Mouse (Mus musculus): Measurements from ENCODE around the gene Tnr.
"Not testable (repeated sequence)": the region's sequence is repeated elsewhere in the genome, so short reads cannot be mapped to it uniquely, and the experiment has no call there.

The Tnr gene

GRCm38 (mm10) chr1:159888611-159889010, 365.0 kb downstream of the Tnr start:
- no peak for DNase-seq

- DNase-seq: no peak
These were observed 365.6 kb downstream of the Tnr start for GRCm38 (mm10) chr1:159889012-159889765.

- DNase-seq: no peak
These were observed 367.0 kb downstream of the Tnr start for GRCm38 (mm10) chr1:159890524-159890923.

- no peak for DNase-seq
These were observed 371.5 kb downstream of the Tnr start for GRCm38 (mm10) chr1:159895094-159895493.

- DNase-seq: no peak
These were observed 376.4 kb downstream of the Tnr start for GRCm38 (mm10) chr1:159899991-159900390.

- no peak for DNase-seq
These were observed 377.1 kb downstream of the Tnr start for GRCm38 (mm10) chr1:159900639-159901038.

- DNase-seq: no peak
These were observed 378.0 kb downstream of the Tnr start for GRCm38 (mm10) chr1:159901366-159902119.

- no peak for DNase-seq
These were observed 378.5 kb downstream of the Tnr start for GRCm38 (mm10) chr1:159902120-159902497.

- peak; percentile 73 for DNase-seq
These were observed 387.4 kb downstream of the Tnr start for GRCm38 (mm10) chr1:159911006-159911405.

- DNase-seq: no peak
These were observed 391.2 kb downstream of the Tnr start for GRCm38 (mm10) chr1:159914726-159915125.

GRCm38 (mm10) chr1:159920571-159920970, 397.0 kb downstream of the Tnr start:
- no peak for DNase-seq

GRCm38 (mm10) chr1:159923010-159923409, 399.4 kb downstream of the Tnr start:
- peak; percentile 37 for DNase-seq

GRCm38 (mm10) chr1:159924105-159924504, 400.5 kb downstream of the Tnr start:
- peak; percentile 76 for DNase-seq

GRCm38 (mm10) chr1:159924684-159925083, 401.1 kb downstream of the Tnr start:
- no peak for DNase-seq

GRCm38 (mm10) chr1:159928681-159929335, 405.2 kb downstream of the Tnr start:
- peak; percentile 34 for DNase-seq

- DNase-seq: no peak
These were observed 408.5 kb downstream of the Tnr start for GRCm38 (mm10) chr1:159932092-159932491.

GRCm38 (mm10) chr1:159932598-159932997, 409.0 kb downstream of the Tnr start:
- no peak for DNase-seq

- DNase-seq: no peak
These were observed 414.9 kb downstream of the Tnr start for GRCm38 (mm10) chr1:159938449-159938848.

GRCm38 (mm10) chr1:159939335-159939734, 415.8 kb downstream of the Tnr start:
- DNase-seq: no peak

- no peak for DNase-seq
These were observed 430.0 kb downstream of the Tnr start for GRCm38 (mm10) chr1:159953526-159953925.

GRCm38 (mm10) chr1:159963351-159963750, 439.8 kb downstream of the Tnr start:
- no peak for DNase-seq

GRCm38 (mm10) chr1:159966286-159966685, 442.7 kb downstream of the Tnr start:
- DNase-seq: not testable (repeated sequence)

- DNase-seq: no peak
These were observed 444.8 kb downstream of the Tnr start for GRCm38 (mm10) chr1:159968395-159968794.

GRCm38 (mm10) chr1:159977786-159978185, 454.2 kb downstream of the Tnr start:
- DNase-seq: peak; percentile 25

All from kidney, postnatal 10 days (tissue).